Mouse (Mus musculus) CH12.LX (cell line): Measurements from ENCODE around the gene Defb36. TPM values are rescaled to one million over a fixed set of nuclear protein-coding genes. Genes with fewer than 3 reads are reported as not detected.

Source experiments
- DNase-seq: peaks from one replicate; pipeline ENCODE4 v3.0.0-alpha.2; 2013; ENCODE audit errors: extremely low read depth
- H3K27ac ChIP-seq: 2 replicates; pipeline ENCODE4 v1.5.1; 2012; ENCODE audit warnings: low read depth, mild to moderate bottlenecking, control low read depth, moderate library complexity; ENCODE audit not compliant: insufficient read depth
- H3K27me3 ChIP-seq: replicated peaks from 2 replicates; pipeline ENCODE3; 2012; ENCODE audit warnings: inconsistent platforms
- H3K36me3 ChIP-seq, 2 experiments: replicated peaks in 1 of 2; 2 replicates each; pipeline versions ENCODE3 to v1.6.1; 2012; ENCODE audit warnings: inconsistent platforms in 1 of 2, low read length in 1 of 2, mild to moderate bottlenecking in 1 of 2, mixed read lengths in 1 of 2, moderate library complexity in 1 of 2; ENCODE audit not compliant: control insufficient read depth in 1 of 2, insufficient read depth in 1 of 2
- H3K4me1 ChIP-seq, 2 experiments: 2 replicates each; pipeline ENCODE4 v1.6.1; 2012; ENCODE audit warnings: inconsistent platforms in 1 of 2, moderate library complexity in 1 of 2; ENCODE audit not compliant: insufficient read depth in 2 of 2, control insufficient read depth in 1 of 2
- H3K4me2 ChIP-seq: 2 replicates; pipeline ENCODE4 v1.6.1; 2012; ENCODE audit warnings: low read depth, mild to moderate bottlenecking, control low read depth; ENCODE audit not compliant: poor library complexity, insufficient read depth, severe bottlenecking
- H3K4me3 ChIP-seq, 3 experiments: fragments of 150-350 bp in 1 of 3; sonication (generic) in 1 of 3; replicated peaks in 1 of 3; 2 replicates each; pipeline versions ENCODE3 to v1.5.1; 2011 to 2012; ENCODE audit warnings: low read depth in 2 of 3, low read length in 2 of 3, mild to moderate bottlenecking in 2 of 3, moderate library complexity in 2 of 3, control low read depth in 1 of 3, improper control_type of control experiment in 1 of 3, inconsistent platforms in 1 of 3, mixed read lengths in 1 of 3; ENCODE audit not compliant: poor library complexity in 1 of 3
- H3K79me2 ChIP-seq: replicated peaks from 2 replicates; pipeline ENCODE4 v1.6.1; 2012; ENCODE audit warnings: mild to moderate bottlenecking, moderate library complexity; ENCODE audit not compliant: control insufficient read depth, poor library complexity, insufficient read depth, severe bottlenecking; ENCODE audit errors: extremely low read depth
- H3K9ac ChIP-seq: 2 replicates; pipeline ENCODE4 v1.6.1; 2012; ENCODE audit warnings: low read depth, mild to moderate bottlenecking, control low read depth, moderate library complexity; ENCODE audit not compliant: insufficient read depth
- H3K9me3 ChIP-seq: replicated peaks from 2 replicates; pipeline ENCODE3; 2012; ENCODE audit warnings: low read length, inconsistent platforms, mixed read lengths
- CTCF ChIP-seq, 2 experiments: IDR thresholded peaks in 1 of 2; conservative IDR thresholded peaks in 1 of 2; 2 replicates each; pipeline ENCODE4 v1.5.1; 2011 to 2012; ENCODE audit warnings: low read depth in 2 of 2, low read length in 2 of 2, improper control_type of control experiment in 1 of 2, inconsistent platforms in 1 of 2, mild to moderate bottlenecking in 1 of 2, moderate library complexity in 1 of 2
- EP300 ChIP-seq: IDR thresholded peaks from 2 replicates; pipeline ENCODE4 v1.6.1; 2011; ENCODE audit warnings: low read length, improper control_type of control experiment
- GABPA ChIP-seq: IDR thresholded peaks from 2 replicates; pipeline ENCODE4 v1.6.1; 2012; ENCODE audit warnings: low read depth, low read length, improper control_type of control experiment, inconsistent platforms; ENCODE audit not compliant: insufficient replicate concordance
- JUND ChIP-seq: conservative IDR thresholded peaks from 2 replicates; pipeline ENCODE4 v1.6.1; 2011; ENCODE audit warnings: low read depth, low read length, improper control_type of control experiment
- MAX ChIP-seq: IDR thresholded peaks from 2 replicates; pipeline ENCODE4 v1.6.1; 2011; ENCODE audit warnings: low read length, improper control_type of control experiment
- MEF2A ChIP-seq: IDR thresholded peaks from 2 replicates; pipeline ENCODE4 v1.6.1; 2014; ENCODE audit warnings: low read depth, mild to moderate bottlenecking, inconsistent platforms, low read length, improper control_type of control experiment, borderline replicate concordance
- MYC ChIP-seq: IDR thresholded peaks from 2 replicates; pipeline ENCODE4 v1.6.1; 2011; ENCODE audit warnings: low read depth, mild to moderate bottlenecking, improper control_type of control experiment, low read length
- RAD21 ChIP-seq: IDR thresholded peaks from 2 replicates; pipeline ENCODE4 v1.6.1; 2011; ENCODE audit warnings: low read depth, mild to moderate bottlenecking, low read length, improper control_type of control experiment, moderate library complexity
- SIN3A ChIP-seq: IDR thresholded peaks from 2 replicates; pipeline ENCODE4 v1.6.1; 2012; ENCODE audit warnings: low read length, improper control_type of control experiment, inconsistent platforms
- SMC3 ChIP-seq: IDR thresholded peaks from 2 replicates; pipeline ENCODE4 v1.6.1; 2011; ENCODE audit warnings: low read depth, low read length, improper control_type of control experiment
- TCF12 ChIP-seq: IDR thresholded peaks from 2 replicates; pipeline ENCODE4 v1.6.1; 2014; ENCODE audit warnings: low read depth, mild to moderate bottlenecking, inconsistent platforms, low read length, improper control_type of control experiment
- UBTF ChIP-seq: IDR thresholded peaks from 2 replicates; pipeline ENCODE4 v1.6.1; 2012; ENCODE audit warnings: low read depth, mild to moderate bottlenecking, inconsistent platforms, low read length, improper control_type of control experiment, moderate library complexity
- ZNF384 ChIP-seq: IDR thresholded peaks from 2 replicates; pipeline ENCODE4 v1.6.1; 2012; ENCODE audit warnings: low read depth, low read length, improper control_type of control experiment, inconsistent platforms
- dilution Hi-C: fragments of 300-500 bp; cut with MboI; formaldehyde crosslinking; loops from 2 replicates; pipeline ENCODE4 v1.14.3; 2020; ENCODE audit warnings: low sequenced_read_pairs; ENCODE audit not compliant: extremely low pct_unique_long_range_greater_than_20kb, extremely low pct_ligation_motif_present
- in situ Hi-C: fragments of 300-500 bp; cut with MboI; formaldehyde crosslinking; loops from 3 replicates; pipeline ENCODE4 v1.14.3; 2019; ENCODE audit warnings: low sequenced_read_pairs, low pct_ligation_motif_present, low pct_unique_long_range_greater_than_20kb, mixed read lengths
- polyA plus RNA-seq: library from polyadenylated mRNA; unstranded; fragments of >175 nt; gene quantifications from 2 replicates; pipeline ENCODE4 v1.2.1, GENCODE M21; 2012; ENCODE audit warnings: low read depth; ENCODE audit not compliant: insufficient read length
- total RNA-seq, 2 experiments: library from RNA; depleted of rRNA; stranded (reverse); fragments of 300-350 nt in 1 of 2; fragments of >200 nt in 1 of 2; gene quantifications; 2 replicates each; pipeline ENCODE4 v1.2.3; 2012 to 2014

Gene Defb36
- total and polyA plus RNA-seq, 3 experiments, result not detected

GRCm38 (mm10) chr2:152617374-152617773 lies 13.2 kb downstream of the Defb36 start:
- Histone ChIP-seq H3K9me3 (no peaks in the 10 kb centered on the region), H3K9ac (no peak overlapping the region), H3K27me3 (no peaks in the 10 kb centered on the region), H3K4me1 (peaks cover 11 to 21% of the 10 kb centered on the region in 2 experiments), H3K4me2 (no peak overlapping the region), H3K79me2 (no peaks in the 10 kb centered on the region), H3K27ac (no peak overlapping the region), H3K4me3 (no peak overlapping the region), H3K36me3 (no peaks in the 10 kb centered on the region)
- in situ Hi-C loops, result loop anchor here (5.0 kb wide), 2 partner anchors 50 to 215 kb away; partner anchors contain the start of genes Bcl2l1 and H13
- TF ChIP-seq RAD21, result peak; percentile 50
- TF ChIP-seq ZNF384, result no peak
- no peak for TF ChIP-seq MYC
- peak; percentile 58 for TF ChIP-seq SMC3
- TF ChIP-seq TCF12, result no peak
- TF ChIP-seq CTCF (conservative IDR thresholded peaks at IDR 0.05 in 1 of 2, IDR thresholded peaks at IDR 0.05 in 1 of 2; ENCODE audit: low read depth in 2 of 2, low read length in 2 of 2), result peak in 1 of 2 experiments; percentile 69; a peak in 2 of 4 replicates
- no peak for TF ChIP-seq JUND
- peak; percentile 37 for DNase-seq
- dilution Hi-C loops, result no loop called here

GRCm38 (mm10) chr2:152620367-152621134 lies 16.4 kb downstream of the Defb36 start:
- peaks cover 11 to 24% of the 10 kb centered on the region in 2 experiments for H3K4me1 ChIP-seq
- no peaks in the 10 kb centered on the region for H3K27me3 ChIP-seq
- DNase-seq, result no peak
- no peaks in the 10 kb centered on the region for H3K79me2 ChIP-seq
- H3K36me3 ChIP-seq, result no peaks in the 10 kb centered on the region
- TF ChIP-seq MEF2A (no peak), SIN3A (0 out of 2 replicates have a peak, but pooled peaks have one; percentile 33), GABPA (no peak), CTCF (conservative IDR thresholded peaks at IDR 0.05 in 1 of 2, IDR thresholded peaks at IDR 0.05 in 1 of 2; ENCODE audit: low read depth in 2 of 2, low read length in 2 of 2) (no peak), EP300 (0 out of 2 replicates have a peak, but pooled peaks have one; percentile 27), UBTF (no peak)
- TF ChIP-seq, all 38 proteins: peak for 2
- Histone ChIP-seq H3K4me2 (no peak overlapping the region), H3K27ac (no peak overlapping the region), H3K9ac (no peak overlapping the region), H3K4me3 (no peak overlapping the region), H3K9me3 (no peaks in the 10 kb centered on the region)
- dilution Hi-C loops, result no loop called here
- in situ Hi-C loops, result no loop called here

GRCm38 (mm10) chr2:152622151-152622550 lies 18.0 kb downstream of the Defb36 start:
- H3K36me3 ChIP-seq, result no peaks in the 10 kb centered on the region
- H3K79me2 ChIP-seq, result no peaks in the 10 kb centered on the region
- H3K9me3 ChIP-seq, result no peaks in the 10 kb centered on the region
- H3K4me1 ChIP-seq, result peaks cover 8 to 20% of the 10 kb centered on the region in 2 experiments
- H3K27me3 ChIP-seq, result no peaks in the 10 kb centered on the region
- no peak for TF ChIP-seq SMC3
- no peak for TF ChIP-seq MAX
- no peak for DNase-seq
- H3K4me3 ChIP-seq, result no peak overlapping the region
- dilution Hi-C loops, result no loop called here
- H3K9ac ChIP-seq, result no peak overlapping the region
- H3K4me2 ChIP-seq, result no peak overlapping the region
- no peak overlapping the region for H3K27ac ChIP-seq
- in situ Hi-C loops, result no loop called here
